Mouse (Mus musculus): Measurements from ENCODE around the gene Wwtr1. TPM values are rescaled to one million over a fixed set of nuclear protein-coding genes. Genes with fewer than 3 reads are reported as not detected.

Wwtr1 gene
- polyA plus RNA-seq, 1 experiment, result 0.17 TPM

GRCm38 (mm10) chr3:57585967-57586366 lies 10.3 kb upstream of the Wwtr1 start:
- Histone ChIP-seq H3K4me3 (replicated peaks) (no peak overlapping the region), H3K9me3 (peaks cover 12% of the 10 kb centered on the region; the same call in 1 of the 2 replicates), H3K27me3 (replicated peaks) (no peaks in the 10 kb centered on the region), H3K4me1 (no peaks in the 10 kb centered on the region), H3K36me3 (replicated peaks; ENCODE audit: low read length) (no peaks in the 10 kb centered on the region)
- TF ChIP-seq FLI1 (IDR thresholded peaks at IDR 0.05; ENCODE audit: low read length), result no peak
- TF ChIP-seq GATA1 (IDR thresholded peaks at IDR 0.05; ENCODE audit: borderline replicate concordance, low read length), result no peak

GRCm38 (mm10) chr3:57583533-57583932 lies 7.8 kb upstream of the Wwtr1 start:
- Histone ChIP-seq H3K36me3 (replicated peaks; ENCODE audit: low read length) (no peaks in the 10 kb centered on the region), H3K27me3 (replicated peaks) (peaks cover 4% of the 10 kb centered on the region), H3K4me1 (no peaks in the 10 kb centered on the region), H3K4me3 (replicated peaks) (no peak overlapping the region), H3K9me3 (peaks cover 8% of the 10 kb centered on the region; the same call in 1 of the 2 replicates)
- TF ChIP-seq GATA1 (IDR thresholded peaks at IDR 0.05; ENCODE audit: borderline replicate concordance, low read length), result no peak
- no peak for TF ChIP-seq FLI1 (IDR thresholded peaks at IDR 0.05; ENCODE audit: low read length)

- no peak for TF ChIP-seq FLI1 (IDR thresholded peaks at IDR 0.05; ENCODE audit: low read length)
- TF ChIP-seq GATA1 (IDR thresholded peaks at IDR 0.05; ENCODE audit: borderline replicate concordance, low read length), result no peak
- H3K4me3 ChIP-seq (replicated peaks), result no peak overlapping the region
- peaks cover 11% of the 10 kb centered on the region for H3K4me1 ChIP-seq
- H3K36me3 ChIP-seq (replicated peaks; ENCODE audit: low read length), result no peaks in the 10 kb centered on the region
- peaks cover 15% of the 10 kb centered on the region; the same call in 1 of the 2 replicates for H3K9me3 ChIP-seq
- H3K27me3 ChIP-seq (replicated peaks), result peaks cover 25% of the 10 kb centered on the region
Observed at GRCm38 (mm10) chr3:57580426-57581195, 4.9 kb upstream of the Wwtr1 start.

GRCm38 (mm10) chr3:57576056-57576824 lies 530 bp upstream of the Wwtr1 start:
- Histone ChIP-seq H3K9me3 (peaks cover 24% of the 10 kb centered on the region), H3K36me3 (replicated peaks; ENCODE audit: low read length) (no peaks in the 10 kb centered on the region), H3K4me1 (peaks cover 21% of the 10 kb centered on the region), H3K4me3 (replicated peaks) (peak overlapping the region; percentile 92), H3K27me3 (replicated peaks) (peaks cover 61% of the 10 kb centered on the region)
- TF ChIP-seq FLI1 (IDR thresholded peaks at IDR 0.05; ENCODE audit: low read length) (no peak), GATA1 (IDR thresholded peaks at IDR 0.05; ENCODE audit: borderline replicate concordance, low read length) (no peak)

GRCm38 (mm10) chr3:57574885-57575659 lies 638 bp downstream of the Wwtr1 start:
- H3K4me3 ChIP-seq (replicated peaks), result peak overlapping the region; percentile 92
- peaks cover 22% of the 10 kb centered on the region for H3K9me3 ChIP-seq
- H3K36me3 ChIP-seq (replicated peaks; ENCODE audit: low read length), result no peaks in the 10 kb centered on the region
- no peak for TF ChIP-seq GATA1 (IDR thresholded peaks at IDR 0.05; ENCODE audit: borderline replicate concordance, low read length)
- TF ChIP-seq FLI1 (IDR thresholded peaks at IDR 0.05; ENCODE audit: low read length), result no peak
- H3K27me3 ChIP-seq (replicated peaks), result peaks cover 61% of the 10 kb centered on the region
- H3K4me1 ChIP-seq, result peaks cover 21% of the 10 kb centered on the region

- Histone ChIP-seq H3K36me3 (replicated peaks; ENCODE audit: low read length) (no peaks in the 10 kb centered on the region), H3K4me3 (replicated peaks) (no peak overlapping the region), H3K27me3 (replicated peaks) (peaks cover 61% of the 10 kb centered on the region), H3K9me3 (peaks cover 22% of the 10 kb centered on the region), H3K4me1 (peaks cover 21% of the 10 kb centered on the region)
- TF ChIP-seq FLI1 (IDR thresholded peaks at IDR 0.05; ENCODE audit: low read length) (no peak), GATA1 (IDR thresholded peaks at IDR 0.05; ENCODE audit: borderline replicate concordance, low read length) (no peak)
Observed at GRCm38 (mm10) chr3:57573898-57574570, 1.7 kb downstream of the Wwtr1 start.

GRCm38 (mm10) chr3:57572331-57572975 lies 3.3 kb downstream of the Wwtr1 start:
- TF ChIP-seq FLI1 (IDR thresholded peaks at IDR 0.05; ENCODE audit: low read length), result no peak
- no peaks in the 10 kb centered on the region for H3K36me3 ChIP-seq (replicated peaks; ENCODE audit: low read length)
- H3K9me3 ChIP-seq, result peaks cover 22% of the 10 kb centered on the region
- H3K4me3 ChIP-seq (replicated peaks), result no peak overlapping the region
- H3K4me1 ChIP-seq, result peaks cover 21% of the 10 kb centered on the region
- peaks cover 52% of the 10 kb centered on the region for H3K27me3 ChIP-seq (replicated peaks)

- no peak for TF ChIP-seq FLI1 (IDR thresholded peaks at IDR 0.05; ENCODE audit: low read length)
- no peak for TF ChIP-seq GATA1 (IDR thresholded peaks at IDR 0.05; ENCODE audit: borderline replicate concordance, low read length)
- no peaks in the 10 kb centered on the region for H3K36me3 ChIP-seq (replicated peaks; ENCODE audit: low read length)
- H3K27me3 ChIP-seq (replicated peaks), result peaks cover 1% of the 10 kb centered on the region
- H3K9me3 ChIP-seq, result 0 out of 2 replicates have a peak, but pooled peaks cover 3% of the 10 kb centered on the region
- H3K4me1 ChIP-seq, result no peaks in the 10 kb centered on the region
- H3K4me3 ChIP-seq (replicated peaks), result no peak overlapping the region
Observed at GRCm38 (mm10) chr3:57566655-57567054, 9.1 kb downstream of the Wwtr1 start.

GRCm38 (mm10) chr3:57563627-57564026 lies 12.1 kb downstream of the Wwtr1 start:
- Histone ChIP-seq H3K4me1 (no peaks in the 10 kb centered on the region), H3K4me3 (replicated peaks) (no peak overlapping the region), H3K27me3 (replicated peaks) (peaks cover 1% of the 10 kb centered on the region), H3K9me3 (peaks cover 9% of the 10 kb centered on the region), H3K36me3 (replicated peaks; ENCODE audit: low read length) (no peaks in the 10 kb centered on the region)
- TF ChIP-seq GATA1 (IDR thresholded peaks at IDR 0.05; ENCODE audit: borderline replicate concordance, low read length) (no peak), FLI1 (IDR thresholded peaks at IDR 0.05; ENCODE audit: low read length) (no peak)
